Mouse (Mus musculus) monocyte, adult 5-6 weeks (primary cell): ENCODE results near the gene Vezt. TPM values are rescaled to one million over a fixed set of nuclear protein-coding genes. Genes with fewer than 3 reads are reported as not detected.

Experiments
- ATAC-seq: fragments of 153-309, 156-312 bp; replicated peaks from 2 replicates; pipeline ENCODE4 v1.8.0; 2017; ENCODE audit warnings: mild to moderate bottlenecking; ENCODE audit not compliant: low TSS enrichment, insufficient number of reproducible peaks, severe bottlenecking, poor library complexity, low FRiP score
- total RNA-seq: library from RNA; stranded (forward); fragments of 200-1000, 200-491, 200-594 nt; gene quantifications from 3 replicates; pipeline ENCODE4 v1.2.3, GENCODE M21; 2017

Gene Vezt
- total RNA-seq, 1 experiment from 2014 or later: 3.7 TPM

DNA sequence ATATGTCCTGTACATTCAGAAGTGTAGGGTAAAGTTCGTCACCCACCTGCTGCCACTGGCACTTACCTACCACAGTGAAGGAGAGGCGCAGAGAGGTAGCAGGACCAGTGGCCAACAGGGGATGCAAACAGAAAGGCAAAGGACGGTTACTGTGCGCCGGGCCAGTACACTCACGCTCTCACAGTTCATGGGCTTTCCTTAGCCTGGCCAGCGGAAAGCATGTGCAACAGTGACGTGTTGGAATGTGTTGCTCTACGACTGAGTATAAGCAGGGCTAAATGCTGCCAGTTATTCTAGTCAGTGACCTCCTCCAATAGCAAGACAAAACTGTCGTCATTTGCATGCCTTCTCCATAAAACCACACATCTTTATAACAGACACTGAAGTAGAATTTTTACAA is 41.5 kb downstream of the Vezt start:
- ATAC-seq: no peak

DNA sequence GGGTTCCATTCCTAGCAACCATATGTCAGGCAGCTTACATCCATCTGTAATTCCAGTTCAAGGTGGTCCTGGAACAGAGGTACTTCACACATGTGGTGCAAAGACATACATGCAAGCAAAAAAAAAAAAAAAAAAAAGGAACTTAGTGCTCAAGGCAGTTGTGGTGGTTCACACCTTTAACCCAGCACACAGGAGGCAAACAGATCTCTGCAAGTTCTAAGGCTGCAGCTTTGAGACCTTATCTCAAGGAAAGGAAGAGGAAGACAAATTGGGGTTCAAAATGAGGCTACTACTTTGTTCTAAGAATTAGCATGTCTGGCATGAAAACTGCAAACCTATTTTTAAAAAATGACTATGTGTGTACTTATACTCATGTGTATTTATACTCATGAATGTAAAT is 50.3 kb downstream of the Vezt start:
- no peak for ATAC-seq

DNA sequence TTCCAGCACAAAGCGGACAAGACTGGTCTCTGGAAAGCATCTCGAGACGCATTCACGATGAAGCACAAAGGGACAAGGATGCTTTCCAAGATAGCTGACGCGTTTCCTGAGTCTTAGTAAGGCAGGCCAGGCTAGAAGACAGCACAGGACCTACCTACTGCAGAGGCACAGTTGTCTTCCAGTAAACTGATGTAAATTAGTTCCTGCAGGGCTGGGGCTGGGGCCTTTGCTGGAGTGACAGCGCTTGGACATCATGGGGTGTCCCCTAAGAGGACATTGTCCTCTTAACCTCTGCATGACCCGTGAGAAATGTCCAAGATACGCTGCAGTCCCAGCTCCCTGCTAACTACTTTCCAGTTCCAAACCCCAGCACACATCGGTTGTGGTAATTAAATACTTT is 66.3 kb downstream of the Vezt start:
- no peak for ATAC-seq

GRCm38 (mm10) chr10:93967486-93967885 is 68.1 kb downstream of the Vezt start:
- no peak for ATAC-seq

GRCm38 (mm10) chr10:93954023-93954422 is 81.6 kb downstream of the Vezt start:
- ATAC-seq: no peak

GRCm38 (mm10) chr10:93953504-93953903 is 82.1 kb downstream of the Vezt start:
- no peak for ATAC-seq

GRCm38 (mm10) chr10:93950991-93951390 is 84.6 kb downstream of the Vezt start:
- no peak for ATAC-seq

DNA sequence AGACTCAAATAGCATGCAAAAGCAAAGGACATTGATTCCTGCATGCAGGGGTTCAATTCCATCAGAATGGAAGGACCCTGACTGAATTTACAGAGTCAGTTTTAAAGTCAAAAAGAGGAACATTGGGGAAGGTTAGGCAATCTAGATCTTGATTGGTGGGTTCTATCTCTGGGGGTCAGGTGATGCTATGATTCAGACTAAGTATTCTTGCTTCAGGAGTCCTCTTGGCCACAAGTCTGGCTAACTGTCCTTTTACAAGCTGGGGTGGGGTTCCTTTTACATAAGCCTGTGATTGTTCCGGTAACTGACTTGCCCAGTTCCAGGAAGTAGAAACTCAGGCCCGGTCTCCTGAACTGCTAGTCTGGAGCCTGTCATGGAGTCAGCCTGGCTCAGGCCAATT is 85.7 kb downstream of the Vezt start:
- ATAC-seq: peak; percentile 68

GRCm38 (mm10) chr10:93945843-93946499 is 89.6 kb downstream of the Vezt start:
- no peak for ATAC-seq

- no peak for ATAC-seq
Observed at GRCm38 (mm10) chr10:93945364-93945763, 90.3 kb downstream of the Vezt start.

DNA sequence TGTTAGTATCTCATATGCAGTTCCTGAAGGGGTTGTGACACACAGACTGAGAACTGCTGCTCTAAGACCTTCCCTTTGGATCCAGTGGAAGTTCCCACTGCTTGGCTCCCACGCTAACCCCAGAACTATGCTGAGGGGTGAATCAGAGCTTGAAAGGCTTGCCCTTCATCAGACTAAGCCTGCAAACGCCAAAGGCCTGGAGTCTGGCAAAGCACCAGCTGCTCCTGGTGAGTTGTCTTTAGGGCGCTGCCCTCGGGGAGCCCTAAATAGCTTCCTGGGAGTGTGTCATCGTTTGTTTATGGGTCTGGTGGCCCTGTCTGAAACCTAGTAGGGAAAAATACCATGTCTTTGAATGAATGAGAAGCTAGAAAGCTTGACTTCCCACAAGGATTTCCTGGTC is 91.4 kb downstream of the Vezt start:
- no peak for ATAC-seq

DNA sequence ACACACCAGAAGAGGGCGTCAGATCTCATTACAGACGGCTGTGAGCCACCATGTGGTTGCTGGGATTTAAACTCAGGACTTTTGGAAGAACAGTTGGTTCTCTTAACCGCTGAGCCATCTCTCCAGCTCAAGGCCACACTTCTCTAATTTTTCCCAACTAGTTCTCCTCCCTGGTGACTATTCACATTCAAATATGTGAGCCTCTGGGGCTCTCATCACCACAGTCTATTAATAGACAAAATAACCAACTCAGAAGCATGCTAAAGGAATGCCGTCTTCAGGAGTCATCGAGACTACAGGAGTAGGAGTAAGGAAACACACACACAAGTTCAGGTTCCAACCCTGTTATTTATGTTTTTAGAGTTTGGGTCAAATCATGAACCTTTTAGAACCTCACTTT is 95.3 kb downstream of the Vezt start:
- no peak for ATAC-seq

DNA sequence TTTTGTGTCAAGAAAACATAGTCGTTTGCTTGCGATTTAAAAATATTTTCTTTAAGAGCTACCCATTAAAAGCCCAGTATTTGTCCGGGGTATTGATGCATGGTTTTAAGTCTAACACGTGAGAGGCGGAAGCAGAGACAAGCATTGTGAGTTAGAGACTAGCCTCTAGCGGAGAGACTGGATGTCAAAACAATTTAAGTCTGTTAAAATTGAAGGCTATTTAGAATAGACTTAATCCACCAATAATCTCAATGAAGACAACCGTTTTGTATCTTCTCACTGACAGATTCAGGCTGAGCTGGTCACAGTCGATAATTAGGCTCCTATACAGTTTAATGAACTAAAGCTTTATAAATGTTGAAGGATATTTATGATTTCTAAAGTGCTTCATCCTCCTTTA is 95.9 kb downstream of the Vezt start:
- no peak for ATAC-seq

- no peak for ATAC-seq
Observed at GRCm38 (mm10) chr10:93938844-93939271, 96.8 kb downstream of the Vezt start.

DNA sequence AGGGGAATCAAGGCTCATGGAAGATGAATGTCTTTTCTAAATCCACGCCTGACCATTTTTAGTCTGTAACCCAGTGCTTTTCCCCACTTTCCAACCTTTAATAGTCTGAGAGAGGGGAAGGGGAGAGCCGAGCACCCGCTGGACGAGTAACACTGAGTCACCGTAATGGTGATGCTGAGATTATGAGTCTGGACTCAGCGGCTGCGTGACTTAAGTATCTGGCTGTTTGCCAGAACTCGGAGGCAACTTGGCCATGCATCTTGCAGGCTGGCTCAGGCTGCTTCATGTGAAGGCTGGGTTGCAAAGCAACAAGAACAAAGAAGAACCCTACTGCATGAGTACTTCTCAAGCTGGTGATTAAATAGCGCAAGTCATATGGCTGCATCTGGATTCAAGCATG is 101.6 kb downstream of the Vezt start:
- no peak for ATAC-seq

- no peak for ATAC-seq
Observed at GRCm38 (mm10) chr10:93932861-93933260, 102.8 kb downstream of the Vezt start.

DNA sequence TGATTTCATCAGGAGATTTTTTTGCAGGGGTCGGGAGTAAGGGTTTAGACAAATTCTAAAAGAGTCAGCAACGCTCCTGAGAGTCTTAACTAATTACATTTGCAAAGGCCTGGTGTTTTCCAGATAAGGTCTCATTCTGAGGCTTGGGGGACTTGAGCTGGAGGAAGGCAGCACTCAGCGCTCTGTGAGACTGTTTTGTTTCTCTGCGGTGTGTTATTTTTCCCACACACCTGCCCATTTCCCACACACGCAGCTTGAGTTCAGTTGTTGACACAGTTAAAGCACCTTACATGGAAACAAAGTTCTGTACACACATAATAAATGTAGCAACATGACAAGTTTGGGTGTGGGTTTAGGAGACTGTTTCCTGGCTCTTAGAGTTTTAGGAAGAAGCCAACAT is 103.6 kb downstream of the Vezt start:
- no peak for ATAC-seq

GRCm38 (mm10) chr10:93931431-93931830 is 104.2 kb downstream of the Vezt start:
- ATAC-seq: no peak

DNA sequence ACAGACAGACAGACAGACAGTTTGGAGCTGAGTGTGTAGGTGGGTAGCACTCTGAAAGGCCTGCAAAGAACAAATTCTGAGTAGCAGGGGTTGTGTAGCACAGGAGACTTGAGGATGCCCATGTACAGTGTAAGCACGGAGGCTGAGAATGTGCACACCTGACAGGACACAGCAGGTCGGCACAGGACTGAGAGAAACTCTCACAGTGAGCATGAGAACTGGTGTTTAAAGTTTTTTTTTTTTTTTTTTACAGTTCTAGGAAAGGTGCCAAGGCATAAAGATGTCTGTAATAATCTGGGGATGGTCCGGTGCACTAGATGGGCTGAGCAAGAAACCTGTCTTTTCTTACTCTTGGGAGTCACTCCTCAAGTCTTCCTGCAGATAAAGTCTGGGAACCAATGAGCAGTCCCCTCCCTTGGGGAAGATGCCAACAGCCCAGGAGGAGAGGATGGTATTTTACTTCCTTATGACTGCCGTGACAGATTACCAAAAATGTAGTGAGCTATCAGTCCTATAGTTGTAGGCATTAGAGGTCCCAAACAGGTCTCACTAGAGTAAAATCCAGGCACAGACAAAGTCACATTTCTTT is 105.3 kb downstream of the Vezt start:
- ATAC-seq: no peak

GRCm38 (mm10) chr10:93924666-93925065 is 111.0 kb downstream of the Vezt start:
- no peak for ATAC-seq

DNA sequence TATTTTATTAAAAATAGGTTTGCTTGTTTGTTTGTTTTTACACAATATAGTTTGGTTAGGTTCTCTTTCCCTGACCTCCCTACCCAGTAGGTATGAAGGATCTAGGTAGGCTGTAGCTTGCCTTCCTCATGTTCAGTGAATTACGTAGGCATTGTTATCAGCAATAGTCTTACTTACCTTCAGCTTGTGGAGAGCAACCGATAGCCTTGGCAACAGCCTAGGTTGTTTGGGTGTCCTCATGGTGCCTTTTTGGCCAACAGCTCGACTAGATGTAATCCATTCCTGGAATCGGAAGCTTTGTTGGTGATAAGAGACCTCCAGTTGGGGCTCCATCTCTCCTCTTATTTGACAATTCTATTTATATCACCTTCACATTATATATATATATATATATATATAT is 114.5 kb downstream of the Vezt start:
- ATAC-seq: no peak
